Mouse (Mus musculus) cerebellum, postnatal 4 days (tissue): ENCODE results near the gene Stambpl1.

Source experiments
- DNase-seq, 2 experiments: peaks; one replicate each; pipeline ENCODE4 v3.0.0; 2022; ENCODE audit warnings: low spot score in 2 of 2, mixed read lengths in 1 of 2

Gene Stambpl1

GRCm38 (mm10) chr19:34240273-34241039 lies 48.4 kb downstream of the Stambpl1 start:
- no peak for DNase-seq

- DNase-seq = no peak
Observed at GRCm38 (mm10) chr19:34241247-34241915, 49.4 kb downstream of the Stambpl1 start.

GRCm38 (mm10) chr19:34242925-34243324 lies 50.9 kb downstream of the Stambpl1 start:
- no peak for DNase-seq

- DNase-seq = peak in 1 of 2 experiments; percentile 44
Observed at GRCm38 (mm10) chr19:34244056-34244455, 52.0 kb downstream of the Stambpl1 start.

GRCm38 (mm10) chr19:34248558-34248957 lies 56.5 kb downstream of the Stambpl1 start:
- DNase-seq = no peak

- DNase-seq = no peak
Observed at GRCm38 (mm10) chr19:34250621-34251020, 58.6 kb downstream of the Stambpl1 start.

- DNase-seq = no peak
Observed at GRCm38 (mm10) chr19:34251900-34252299, 59.9 kb downstream of the Stambpl1 start.

- no peak for DNase-seq
Observed at GRCm38 (mm10) chr19:34252450-34252849, 60.4 kb downstream of the Stambpl1 start.

GRCm38 (mm10) chr19:34254101-34254879 lies 62.3 kb downstream of the Stambpl1 start:
- DNase-seq = no peak

GRCm38 (mm10) chr19:34254880-34255681 lies 63.1 kb downstream of the Stambpl1 start, which contains the start of gene Acta2:
Acta2 (minus strand) TSS chr19:34255590.
- no peak for DNase-seq

GRCm38 (mm10) chr19:34256149-34256548 lies 64.1 kb downstream of the Stambpl1 start:
- no peak for DNase-seq

- DNase-seq = no peak
Observed at GRCm38 (mm10) chr19:34256936-34257335, 64.9 kb downstream of the Stambpl1 start.

- no peak for DNase-seq
Observed at GRCm38 (mm10) chr19:34262273-34262974, 70.4 kb downstream of the Stambpl1 start.

- no peak for DNase-seq
Observed at GRCm38 (mm10) chr19:34265604-34266193, 73.7 kb downstream of the Stambpl1 start.

- no peak for DNase-seq
Observed at GRCm38 (mm10) chr19:34268991-34269390, 77.0 kb downstream of the Stambpl1 start.

GRCm38 (mm10) chr19:34270106-34270726 lies 78.2 kb downstream of the Stambpl1 start:
- DNase-seq = no peak

- DNase-seq = no peak
Observed at GRCm38 (mm10) chr19:34270824-34271464, 78.9 kb downstream of the Stambpl1 start.

GRCm38 (mm10) chr19:34273073-34273472 lies 81.0 kb downstream of the Stambpl1 start:
- DNase-seq = no peak

GRCm38 (mm10) chr19:34278078-34278477 lies 86.0 kb downstream of the Stambpl1 start:
- DNase-seq = no peak
